Mouse (Mus musculus): ENCODE measurements around the gene 9930111J21Rik1.
"Not testable (repeated sequence)": the region's sequence is repeated elsewhere in the genome, so short reads cannot be mapped to it uniquely, and the experiment has no call there.

DNA sequence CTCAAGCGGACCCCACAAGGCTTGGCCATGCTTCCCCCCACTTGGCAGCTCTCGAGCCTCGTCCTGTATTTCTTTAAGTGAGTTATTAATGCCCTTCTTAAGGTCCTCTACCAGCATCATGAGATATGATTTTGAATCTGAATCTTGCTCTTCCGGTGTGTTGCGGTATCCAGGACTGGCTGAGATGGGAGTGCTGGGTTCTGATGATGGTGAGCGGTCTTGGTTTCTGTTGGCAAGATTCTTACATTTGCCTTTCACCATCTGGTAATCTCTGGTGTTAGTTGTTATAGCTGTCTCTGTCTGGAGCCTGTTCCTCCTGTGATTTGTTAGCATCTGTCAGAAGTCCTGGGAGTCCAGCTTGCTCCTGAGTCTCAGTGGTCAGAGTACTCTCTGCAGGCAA lies 33.1 kb downstream of the 9930111J21Rik1 start, which contains the start of gene Psme2b:
- TF ChIP-seq CTCF, EP300 (IDR thresholded peaks at IDR 0.05; ENCODE audit: low read depth): not testable (repeated sequence)
